Mouse (Mus musculus) testis, adult 2 months (tissue): ENCODE results near the gene Map7d3.

ENCODE experiments used
- CTCF ChIP-seq: fragments of 200-500 bp; IDR thresholded peaks from 2 replicates; pipeline ENCODE4 v1.5.1; 2012; ENCODE audit warnings: low read depth, mild to moderate bottlenecking, inconsistent platforms, low read length, moderate library complexity; ENCODE audit not compliant: control insufficient read depth, insufficient read depth, insufficient replicate concordance
- POLR2A ChIP-seq: fragments of 200-500 bp; IDR thresholded peaks from 2 replicates; pipeline ENCODE4 v1.6.1; 2012; ENCODE audit warnings: low read depth, mild to moderate bottlenecking, inconsistent platforms, low read length, moderate library complexity; ENCODE audit not compliant: control insufficient read depth

- TF ChIP-seq CTCF (no peak), POLR2A (no peak)
These were observed 65.8 kb downstream of the Map7d3 start for GRCm38 (mm10) chrX:56756352-56756751.
